Mouse (Mus musculus) kidney, adult 18-20 months (tissue): ENCODE results near the gene Cluh.
A peak's percentile ranks its signal among the peaks of the same experiment; 100 is the strongest.

Experiments
- DNase-seq: peaks from one replicate; pipeline ENCODE4 v3.0.0; 2021

Gene Cluh

GRCm38 (mm10) chr11:74649095-74649646 lies at the start of gene Cluh:
Gene Cluh, plus strand, starts transcription at chr11:74649495.
- peak; percentile 99 for DNase-seq

GRCm38 (mm10) chr11:74602286-74602685 lies 47.0 kb upstream of the Cluh start:
- DNase-seq = no peak

- no peak for DNase-seq
These were observed 39.2 kb upstream of the Cluh start for GRCm38 (mm10) chr11:74610068-74610467.

- DNase-seq = peak; percentile 4
These were observed 38.6 kb upstream of the Cluh start, which contains the start of gene Rap1gap2 for GRCm38 (mm10) chr11:74610545-74611176. Gene Rap1gap2, minus strand, starts transcription at chr11:74610915.

- no peak for DNase-seq
These were observed 37.9 kb upstream of the Cluh start for GRCm38 (mm10) chr11:74611437-74611836.

DNA sequence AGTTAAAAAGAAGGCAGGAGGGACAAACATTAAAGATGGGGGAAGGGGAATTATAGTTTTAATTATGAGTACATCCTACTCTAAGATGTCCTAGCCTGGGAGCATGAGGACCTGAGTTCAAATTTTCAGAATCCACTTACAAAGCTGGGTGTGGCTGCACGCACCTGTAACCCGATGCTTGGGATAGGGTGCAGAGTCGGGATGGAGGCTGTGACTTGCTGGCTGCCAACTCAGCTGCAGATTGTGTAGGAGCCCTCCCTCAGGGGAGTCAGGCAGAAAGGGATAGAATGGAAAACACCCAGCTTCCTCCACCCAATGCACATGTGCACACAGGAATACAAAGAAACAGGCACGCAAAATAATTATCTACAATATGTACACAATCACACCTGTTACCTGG lies 35.9 kb upstream of the Cluh start:
- no peak for DNase-seq

DNA sequence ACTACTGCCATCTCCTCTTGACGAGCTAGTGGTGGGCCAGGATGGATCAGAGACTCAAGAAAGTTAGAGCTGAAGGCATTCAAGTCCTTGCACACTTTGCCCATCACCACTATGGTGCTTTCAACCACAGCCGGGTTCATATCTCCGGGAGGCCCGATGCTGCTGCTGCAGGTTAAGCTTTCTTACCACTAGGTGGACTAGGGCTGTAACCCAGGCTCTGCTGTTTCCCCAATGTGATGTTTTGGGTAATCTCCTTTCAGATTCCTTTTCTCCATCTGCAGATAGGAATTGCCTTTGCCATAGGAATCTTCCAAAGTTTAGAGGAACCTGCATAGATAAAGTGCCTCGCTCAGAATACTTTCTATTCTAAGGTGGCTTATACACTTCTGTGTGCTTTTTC lies 33.7 kb upstream of the Cluh start:
- no peak for DNase-seq

DNA sequence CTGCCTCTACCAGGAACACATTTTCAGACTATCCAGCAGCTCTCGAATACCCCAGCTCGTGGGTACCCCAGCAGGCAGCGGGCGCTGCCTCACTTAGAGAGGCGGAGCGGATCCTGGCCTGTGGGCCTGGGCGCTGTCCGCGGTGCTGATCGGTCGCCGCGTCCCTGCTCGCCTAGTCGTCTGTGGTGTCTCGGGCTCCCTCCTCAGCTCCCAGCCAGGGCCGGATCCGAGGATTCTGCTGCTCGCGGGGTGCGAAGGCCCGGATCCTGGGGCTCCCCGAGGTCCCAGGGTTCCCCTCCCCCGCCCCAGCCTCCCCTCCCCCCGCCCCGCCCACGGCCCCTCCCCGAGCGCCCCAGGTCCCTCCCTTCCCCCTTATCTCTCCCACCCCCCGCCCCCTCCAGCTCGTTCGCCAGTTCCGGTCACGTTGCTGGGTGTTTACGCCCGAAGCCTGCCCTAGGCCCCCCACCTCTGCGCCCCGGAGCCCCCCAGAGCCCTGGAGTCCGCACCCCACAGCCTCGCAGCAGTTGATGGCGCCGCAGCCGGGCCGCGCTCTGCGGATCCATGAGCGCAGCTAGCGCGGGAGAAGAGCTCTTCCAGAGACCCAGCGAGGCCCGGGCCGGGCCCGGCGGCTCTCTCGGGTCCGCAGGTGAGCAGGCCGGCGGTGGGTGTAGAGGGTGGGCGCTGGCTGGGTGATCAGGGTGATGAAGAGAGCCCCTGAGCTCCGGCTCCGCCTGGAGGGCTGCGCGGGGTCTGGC lies 29.9 kb upstream of the Cluh start, which contains the start of gene Ccdc92b:
Gene Ccdc92b, plus strand, starts transcription at position 405 of the 755 bp plus-strand sequence.
- peak; percentile 79 for DNase-seq

DNA sequence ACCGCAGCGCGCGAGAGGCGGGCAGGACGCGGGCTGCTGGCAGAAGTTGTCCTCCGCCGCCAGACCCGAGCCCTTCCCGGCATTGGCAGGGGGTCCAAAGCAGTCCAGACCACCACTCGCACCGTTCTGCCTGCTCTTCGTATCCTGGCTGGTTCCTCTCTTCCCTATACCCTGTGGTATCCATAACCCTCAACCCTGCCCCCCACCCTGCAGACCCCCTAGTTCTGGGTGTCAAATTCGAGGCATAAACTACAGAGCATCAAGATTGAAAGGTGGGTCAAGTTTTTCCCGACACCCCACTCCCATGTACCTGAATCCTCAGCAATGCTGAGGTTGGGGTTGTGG lies 29.4 kb upstream of the Cluh start:
- DNase-seq = no peak

- no peak for DNase-seq
These were observed 27.2 kb upstream of the Cluh start for GRCm38 (mm10) chr11:74621974-74622669.

DNA sequence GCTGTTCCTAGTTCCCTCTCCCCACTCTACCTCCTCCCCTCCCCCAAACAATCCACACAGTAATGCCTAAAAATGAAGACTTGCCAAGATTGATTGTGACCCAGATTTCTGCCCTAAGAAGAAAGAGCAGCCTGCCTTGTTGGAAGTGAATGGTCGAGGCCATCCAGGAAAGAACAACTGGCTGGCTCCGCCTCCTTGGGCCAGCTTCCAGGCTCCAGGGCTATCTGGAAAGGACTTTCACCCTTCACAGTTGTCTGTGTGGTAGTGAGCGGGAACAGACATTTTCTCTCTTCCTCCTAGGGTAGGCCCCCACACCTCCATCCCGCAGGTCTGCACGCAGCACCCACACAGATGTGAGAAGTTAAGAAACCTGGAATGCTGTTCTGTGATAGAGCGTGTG lies 25.6 kb upstream of the Cluh start:
- peak; percentile 74 for DNase-seq

GRCm38 (mm10) chr11:74625333-74625732 lies 24.0 kb upstream of the Cluh start:
- DNase-seq = no peak

DNA sequence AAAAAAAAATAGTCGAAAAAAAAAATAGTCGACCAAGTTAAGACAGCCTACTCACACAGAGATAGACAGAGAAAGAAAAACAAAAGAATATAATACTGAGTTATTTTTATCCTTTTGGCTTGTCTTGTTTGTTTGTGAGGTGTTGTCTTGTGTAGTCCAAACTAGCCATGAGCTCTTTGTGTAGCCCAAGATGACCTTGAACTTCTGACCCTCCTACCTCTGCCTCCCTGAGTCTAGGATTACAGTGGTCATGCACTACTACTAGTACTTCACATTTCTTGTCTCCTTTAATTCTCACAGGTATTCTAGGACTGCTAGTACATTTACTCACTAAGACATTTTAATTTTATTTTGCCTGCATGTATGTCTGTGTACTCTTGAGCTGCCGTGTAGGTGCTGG lies 21.8 kb upstream of the Cluh start:
- DNase-seq = no peak

DNA sequence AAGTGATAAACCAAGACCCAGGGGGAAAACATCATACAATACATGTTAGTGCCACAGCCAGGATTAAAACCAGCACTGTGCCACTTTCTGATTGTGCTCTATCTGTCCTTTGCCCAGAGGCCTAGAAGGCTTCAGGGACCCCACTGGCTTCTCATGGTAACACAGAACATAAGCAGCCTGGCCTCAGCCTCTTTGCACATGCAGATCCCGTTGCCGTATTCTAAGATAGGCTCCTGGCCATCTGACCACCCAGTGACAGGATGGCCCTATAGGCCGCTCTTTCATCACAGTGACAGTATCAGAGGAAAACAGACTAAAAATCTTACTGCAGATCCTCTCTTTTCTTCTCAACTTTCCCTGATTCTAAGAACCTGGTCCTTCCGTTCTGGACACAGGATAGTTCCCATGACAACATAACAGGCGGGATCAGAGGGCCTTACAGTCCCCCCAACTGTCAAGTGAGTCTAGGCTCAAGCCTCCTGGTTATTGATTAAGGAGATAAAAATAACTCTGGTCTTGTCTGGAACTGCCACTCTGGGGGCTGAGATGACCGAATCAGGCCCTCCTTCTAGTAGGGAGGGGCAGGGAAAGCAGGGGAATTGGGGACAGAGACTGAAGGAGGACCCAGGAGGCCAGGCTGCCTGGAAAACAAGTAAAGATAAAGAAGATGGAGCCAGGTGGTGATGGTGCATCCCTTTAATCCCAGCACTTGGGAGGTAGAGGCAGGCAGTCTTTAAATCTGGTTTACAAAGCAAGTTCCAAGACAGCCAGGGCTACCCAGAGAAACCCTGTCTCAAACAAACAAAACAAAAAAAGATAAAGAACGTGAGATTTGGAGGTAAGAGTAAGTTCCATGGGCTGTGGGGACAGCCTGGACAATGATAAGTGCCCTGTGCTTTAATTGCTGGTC lies 17.2 kb upstream of the Cluh start:
- DNase-seq = no peak

DNA sequence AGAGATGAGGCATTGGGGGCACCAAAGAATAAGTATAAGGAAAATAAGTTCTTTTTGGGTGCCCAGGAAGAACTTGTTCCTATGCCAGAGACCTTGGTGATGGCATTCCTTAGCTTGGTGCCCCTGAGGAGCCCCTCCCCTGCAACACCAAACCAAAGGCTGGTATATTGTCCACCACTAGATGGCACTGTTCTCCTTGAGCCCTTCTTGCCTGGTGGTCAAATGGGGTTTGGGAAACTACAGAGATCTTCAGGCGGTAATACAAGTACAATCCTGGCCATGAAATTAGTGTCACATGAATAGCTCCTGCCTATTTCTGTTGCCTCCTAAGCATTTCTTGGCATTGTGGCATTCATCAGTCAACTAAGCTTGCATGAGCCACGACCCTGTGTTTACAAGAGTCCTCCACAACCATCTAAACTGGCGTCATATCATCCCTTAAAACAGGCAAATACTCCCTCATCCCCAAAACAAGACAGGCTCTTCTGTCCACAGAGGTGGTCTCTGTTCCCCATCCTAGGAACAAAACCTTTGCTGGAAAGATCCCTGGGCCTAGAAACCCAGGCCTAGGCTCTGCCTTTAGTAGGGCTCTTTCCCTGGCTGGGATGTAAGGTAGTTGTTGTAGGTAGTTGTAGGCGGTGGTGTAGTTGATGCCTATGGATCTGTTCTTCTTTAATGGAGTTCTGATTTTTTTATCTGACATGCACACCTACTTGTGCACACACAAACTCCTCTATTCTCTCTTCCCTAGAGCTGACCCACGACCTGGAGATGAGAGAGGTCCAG lies 14.6 kb upstream of the Cluh start:
- DNase-seq = peak; percentile 63

DNA sequence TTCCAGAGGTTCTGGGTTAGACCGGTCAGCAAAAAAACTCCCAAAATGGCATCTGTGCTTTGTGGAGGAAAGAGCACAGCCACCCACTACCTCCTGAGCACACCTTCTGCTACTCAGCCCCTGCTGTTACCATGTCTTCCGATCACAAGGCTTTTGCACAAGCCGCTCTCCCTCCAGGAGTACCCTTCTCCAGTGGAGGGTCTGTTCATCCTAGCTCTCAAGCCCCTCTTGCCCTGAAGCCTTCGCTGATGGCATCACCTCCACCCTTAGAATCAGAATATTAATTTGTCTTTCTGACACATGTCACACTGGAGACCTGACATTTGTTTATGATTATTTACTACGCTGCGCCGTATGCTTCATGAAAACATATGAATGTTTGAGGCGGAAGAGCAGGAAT lies 11.8 kb upstream of the Cluh start:
- no peak for DNase-seq

DNA sequence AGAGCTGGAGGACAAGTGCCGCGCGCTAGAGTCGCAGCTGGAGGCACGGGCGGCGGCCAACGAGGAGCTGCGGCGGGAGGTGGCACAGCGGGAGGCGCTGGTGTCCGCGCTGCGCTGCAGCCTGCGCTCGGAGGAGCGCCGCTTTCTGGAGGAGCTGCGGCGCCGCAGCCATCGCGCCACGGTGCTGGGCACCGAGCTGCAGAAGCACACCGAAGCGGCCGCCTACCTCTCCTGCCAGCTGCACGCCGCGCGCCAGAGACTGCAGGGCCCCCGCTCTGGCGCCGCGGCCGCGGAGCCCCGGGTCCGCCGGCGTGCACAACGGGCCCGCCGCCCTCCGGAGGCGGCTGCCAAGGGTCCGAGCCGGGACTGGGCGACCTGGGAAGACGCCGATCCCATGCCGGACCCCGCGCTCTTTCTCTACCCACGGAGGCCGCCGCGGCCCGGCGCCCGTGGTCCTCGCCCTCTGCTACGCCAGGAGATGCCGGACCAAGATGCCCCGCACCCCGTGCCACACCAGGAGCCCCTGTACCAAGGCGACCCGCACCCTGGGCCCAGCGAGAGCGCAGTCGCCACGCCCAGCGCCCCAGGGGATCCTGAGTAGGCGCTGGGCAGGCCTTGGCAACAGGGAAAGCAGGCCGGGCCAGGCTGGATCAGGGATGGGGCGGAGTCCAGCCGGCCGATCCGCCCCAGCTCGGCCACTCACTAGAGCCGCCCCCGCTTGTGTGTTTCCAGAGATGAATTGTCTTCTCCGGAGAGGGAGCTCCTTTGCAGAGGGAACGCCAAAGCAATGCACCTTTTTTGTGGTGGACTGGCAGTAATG lies 11.1 kb upstream of the Cluh start:
- DNase-seq = peak; percentile 90

- DNase-seq = peak; percentile 27
These were observed 10.4 kb upstream of the Cluh start for GRCm38 (mm10) chr11:74638791-74639411.

DNA sequence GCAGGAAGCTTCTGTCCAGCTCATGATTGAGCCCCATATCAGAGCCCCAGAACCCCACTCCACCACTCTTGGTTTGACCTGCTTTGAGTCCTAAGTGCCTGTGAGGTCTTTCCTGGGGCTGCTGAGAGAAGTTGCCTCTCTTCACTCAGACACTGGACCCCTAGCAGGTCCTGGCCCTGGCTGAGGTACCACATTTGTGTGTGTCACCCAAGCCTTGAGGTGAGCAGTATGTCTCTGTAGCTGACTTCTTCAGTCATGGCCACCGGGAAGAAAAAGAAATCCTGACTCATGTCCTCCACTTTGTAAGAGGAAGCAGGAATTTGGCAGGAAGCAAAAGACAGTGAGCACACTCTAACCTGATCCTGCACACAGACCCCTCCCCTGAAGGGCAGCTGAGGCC lies 9.7 kb upstream of the Cluh start:
- no peak for DNase-seq

DNA sequence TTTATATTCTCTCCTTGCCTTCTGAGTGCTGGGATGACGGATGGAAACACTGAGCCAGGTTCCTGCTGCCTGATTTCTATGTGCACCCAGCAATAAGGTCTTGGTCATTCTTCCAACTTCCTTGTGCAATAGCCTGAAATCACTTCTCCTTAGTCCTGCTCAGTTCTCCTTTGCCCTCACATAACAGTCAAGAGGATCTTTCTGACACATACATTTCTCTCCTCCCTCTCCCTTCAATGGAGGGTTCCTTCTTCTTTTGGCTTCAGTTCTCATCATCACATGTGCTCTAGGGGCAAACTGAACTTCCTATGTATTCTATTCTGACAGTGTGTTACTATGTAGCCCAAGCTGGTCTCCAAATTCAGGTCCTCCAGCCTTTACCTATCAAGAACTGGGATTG lies 1.3 kb upstream of the Cluh start:
- no peak for DNase-seq
